In genomic region chr15:81856938-81857723, GRCm38 (mm10) we compare ENCODE assay signal across 8 mouse cellular contexts. TPM values are rescaled to one million over a fixed set of nuclear protein-coding genes. Genes with fewer than 3 reads are reported as not detected.
DNase-seq lines count a peak whose midpoint lies in the region; ATAC-seq and TF ChIP-seq lines count a peak whose summit lies in the region.

No protein-coding gene starts in this region.

- under 1% methylated on average over 14 of the region's 14 CpGs for WGBS in hindbrain, postnatal 0 days
- 1% methylated on average over 14 of the region's 14 CpGs for WGBS in midbrain, embryonic 14.5 days

- no peaks in the 10 kb centered on the region for H3K9me3 ChIP-seq in hindbrain, postnatal 0 days (ENCODE audit: low read length)
- H3K9me3 ChIP-seq in midbrain, embryonic 14.5 days (ENCODE audit: control insufficient read depth, low read length), result no peaks in the 10 kb centered on the region

- peak overlapping the region; percentile 87 for H3K4me2 ChIP-seq in hindbrain, postnatal 0 days (ENCODE audit: low read depth, low read length)
- H3K4me2 ChIP-seq in midbrain, embryonic 14.5 days (ENCODE audit: low read length), result peak overlapping the region; percentile 88

- H3K4me3 ChIP-seq in hindbrain, postnatal 0 days (ENCODE audit: low read length), result peak overlapping the region; percentile 74
- peak overlapping the region; percentile 86 for H3K4me3 ChIP-seq in midbrain, embryonic 14.5 days (replicated peaks; ENCODE audit: low read depth, low read length)

- 0 out of 2 replicates have a peak, but pooled peaks cover 14% of the 10 kb centered on the region for H3K4me1 ChIP-seq in hindbrain, postnatal 0 days (ENCODE audit: insufficient read depth, low read length)
- peaks cover 24% of the 10 kb centered on the region for H3K4me1 ChIP-seq in midbrain, embryonic 14.5 days (ENCODE audit: control insufficient read depth, insufficient read depth, low read length)

- H3K27me3 ChIP-seq in hindbrain, postnatal 0 days (ENCODE audit: insufficient read depth, low read length), result no peaks in the 10 kb centered on the region
- no peaks in the 10 kb centered on the region for H3K27me3 ChIP-seq in midbrain, embryonic 14.5 days (ENCODE audit: control insufficient read depth, insufficient read depth, low read length)

- H3K36me3 ChIP-seq in hindbrain, postnatal 0 days (ENCODE audit: insufficient read depth, low read length), result no peaks in the 10 kb centered on the region; the same call in 1 of the 2 replicates
- 0 out of 2 replicates have a peak, but pooled peaks cover 3% of the 10 kb centered on the region for H3K36me3 ChIP-seq in midbrain, embryonic 14.5 days (ENCODE audit: control insufficient read depth, insufficient read depth, low read length)

- H3K27ac ChIP-seq in hindbrain, postnatal 0 days, result peak overlapping the region; percentile 92
- peak overlapping the region; percentile 91 for H3K27ac ChIP-seq in midbrain, embryonic 14.5 days (replicated peaks; ENCODE audit: low read depth, low read length)

- peak; percentile 71 for DNase-seq in cerebellum, adult 9-10 months
- no peak for DNase-seq in cerebellum, postnatal 4 days (ENCODE audit: low spot score in 2 of 2)
- peak; percentile 65 for DNase-seq in A20 (ENCODE audit: low read depth, low spot score)
- DNase-seq in embryo, embryonic 9.5 days (ENCODE audit: extremely low spot score), result peak; percentile 25
- peak; percentile 33 for DNase-seq in hindbrain, postnatal 0 days (ENCODE audit: low spot score)
- peak; percentile 38 for DNase-seq in midbrain, embryonic 14.5 days
- no peak for DNase-seq in ovary, postnatal 10 days (ENCODE audit: low spot score)
- no peak for DNase-seq in adrenal gland, postnatal 36 days

- no peak for ATAC-seq in hindbrain, postnatal 0 days
- no peak for ATAC-seq in midbrain, embryonic 14.5 days (ENCODE audit: low FRiP score, low TSS enrichment)

- H3K9ac ChIP-seq in hindbrain, postnatal 0 days (replicated peaks; ENCODE audit: low read length), result peak overlapping the region; percentile 80
- H3K9ac ChIP-seq in midbrain, embryonic 14.5 days (replicated peaks; ENCODE audit: low read length), result peak overlapping the region; percentile 73

- TF ChIP-seq CTCF in hindbrain, postnatal 0 days (IDR thresholded peaks at IDR 0.05; ENCODE audit: low read depth), result no peak

RNA-seq across cellular contexts. Expression of gene Tob2, which starts 1.5 kb away (rescaled TPM):
- total RNA-seq in hindbrain, postnatal 0 days (2014; rRNA removed), result 12.9 and 13.9 TPM in 2 replicates
- polyA plus RNA-seq in hindbrain, postnatal 0 days (2015; fragmentation: Nextera tagmentation; extraction: Ambion mirVana), result 14.0 and 14.5 TPM in 2 replicates
- 11.7 and 14.4 TPM in 2 replicates for polyA plus RNA-seq in midbrain, embryonic 14.5 days (2014; fragmentation: Nextera tagmentation; extraction: Ambion mirVana)
- 100 to 1,000 TPM; 103 to 125 TPM for total RNA-seq in adrenal gland, postnatal 36 days (2021)

RNA-seq across cellular contexts. Expression of gene Phf5a, which starts 14.6 kb away (rescaled TPM):
- 29.0 and 29.7 TPM in 2 replicates for total RNA-seq in hindbrain, postnatal 0 days (2014; rRNA removed)
- 102 and 110 TPM in 2 replicates for polyA plus RNA-seq in hindbrain, postnatal 0 days (2015; fragmentation: Nextera tagmentation; extraction: Ambion mirVana)
- 139 and 149 TPM in 2 replicates for polyA plus RNA-seq in midbrain, embryonic 14.5 days (2014; fragmentation: Nextera tagmentation; extraction: Ambion mirVana)
- 10 to 100 TPM; 57.8 to 59.2 TPM for total RNA-seq in adrenal gland, postnatal 36 days (2021)

RNA-seq across cellular contexts. Expression of gene Aco2, which starts 15.0 kb away (rescaled TPM):
- total RNA-seq in hindbrain, postnatal 0 days (2014; rRNA removed), result 536 and 538 TPM in 2 replicates
- 298 and 299 TPM in 2 replicates for polyA plus RNA-seq in hindbrain, postnatal 0 days (2015; fragmentation: Nextera tagmentation; extraction: Ambion mirVana)
- polyA plus RNA-seq in midbrain, embryonic 14.5 days (2014; fragmentation: Nextera tagmentation; extraction: Ambion mirVana), result 211 and 221 TPM in 2 replicates
- total RNA-seq in adrenal gland, postnatal 36 days (2021), result 100 to 1,000 TPM; 823 to 866 TPM

RNA-seq across cellular contexts. Expression of gene Tef, which starts 54.9 kb away (rescaled TPM):
- total RNA-seq in hindbrain, postnatal 0 days (2014; rRNA removed), result 62.5 and 64.1 TPM in 2 replicates
- polyA plus RNA-seq in hindbrain, postnatal 0 days (2015; fragmentation: Nextera tagmentation; extraction: Ambion mirVana), result 27.8 and 30.4 TPM in 2 replicates
- 12.9 and 19.6 TPM in 2 replicates for polyA plus RNA-seq in midbrain, embryonic 14.5 days (2014; fragmentation: Nextera tagmentation; extraction: Ambion mirVana)
- total RNA-seq in adrenal gland, postnatal 36 days (2021), result 100 to 1,000 TPM in 1 of 2 experiments, 10 to 100 TPM in 1; 61.4 to 101 TPM

Comparison
In these comparisons a context has a peak if more than half of its experiments do, and no peak if none do; other contexts are left out.
1. DNase-seq: peak in cerebellum, adult 9-10 months (single experiment), A20 (single experiment), embryo, embryonic 9.5 days (single experiment), hindbrain, postnatal 0 days (single experiment) and midbrain, embryonic 14.5 days (single experiment); none in cerebellum, postnatal 4 days (0 of 2), ovary, postnatal 10 days (single experiment) and adrenal gland, postnatal 36 days (0 of 2).